Mouse (Mus musculus): Measurements from ENCODE around the gene Wdr19.
A peak's percentile ranks its signal among the peaks of the same experiment; 100 is the strongest.

The Wdr19 gene

GRCm38 (mm10) chr5:65199346-65200128 lies at the start of gene Wdr19:
TSS of gene Wdr19 (plus strand) at chr5:65199696.
- TF ChIP-seq GATA4 (IDR thresholded peaks at IDR 0.05; ENCODE audit: insufficient replicate concordance, low read length), result no peak

GRCm38 (mm10) chr5:65149706-65150105 lies 49.8 kb upstream of the Wdr19 start:
- no peak for TF ChIP-seq GATA4 (IDR thresholded peaks at IDR 0.05; ENCODE audit: insufficient replicate concordance, low read length)

- TF ChIP-seq GATA4 (IDR thresholded peaks at IDR 0.05; ENCODE audit: insufficient replicate concordance, low read length), result no peak
These were observed 49.0 kb upstream of the Wdr19 start for GRCm38 (mm10) chr5:65150376-65150955.

GRCm38 (mm10) chr5:65151276-65151675 lies 48.2 kb upstream of the Wdr19 start:
- TF ChIP-seq GATA4 (IDR thresholded peaks at IDR 0.05; ENCODE audit: insufficient replicate concordance, low read length), result no peak

- TF ChIP-seq GATA4 (IDR thresholded peaks at IDR 0.05; ENCODE audit: insufficient replicate concordance, low read length), result no peak
These were observed 47.7 kb upstream of the Wdr19 start for GRCm38 (mm10) chr5:65151767-65152166.

DNA sequence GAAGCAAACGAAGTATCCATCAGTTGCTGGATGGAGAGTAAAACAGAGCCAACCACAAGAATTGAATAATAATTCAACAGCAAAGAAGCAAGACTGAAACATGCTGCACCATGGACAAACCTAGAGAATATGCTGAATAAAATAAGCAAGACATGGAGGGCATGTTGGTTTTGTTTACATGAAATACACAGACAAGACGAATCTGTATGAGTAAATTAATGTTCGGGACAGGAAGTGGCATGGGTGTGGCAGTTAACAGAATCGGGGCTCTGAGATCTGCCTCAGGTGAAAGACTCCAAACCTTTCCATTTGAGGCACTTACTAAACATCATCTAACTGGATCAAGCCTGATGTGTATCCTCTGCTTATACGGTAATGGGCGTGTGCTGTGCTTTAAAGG lies 45.2 kb upstream of the Wdr19 start:
- no peak for TF ChIP-seq GATA4 (IDR thresholded peaks at IDR 0.05; ENCODE audit: insufficient replicate concordance, low read length)

DNA sequence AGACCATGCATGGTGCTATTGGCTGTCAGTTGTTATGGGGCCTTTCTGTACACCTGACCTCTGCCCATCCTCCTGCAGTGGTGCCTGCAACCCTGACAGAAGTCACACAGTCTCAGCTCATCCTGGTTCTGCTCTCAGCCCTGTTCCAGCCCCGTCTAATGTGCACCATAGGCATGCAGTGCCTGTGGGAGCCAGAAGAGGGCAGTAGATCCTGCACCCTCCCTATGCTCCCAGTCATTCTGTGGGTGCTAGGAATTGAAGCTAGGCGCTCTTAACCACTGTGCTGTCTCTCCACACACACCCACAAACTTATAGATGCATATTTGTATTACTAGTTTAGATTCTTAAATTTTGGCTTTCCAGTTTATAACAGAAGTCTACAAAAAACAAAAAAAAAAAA lies 42.6 kb upstream of the Wdr19 start:
- TF ChIP-seq GATA4 (IDR thresholded peaks at IDR 0.05; ENCODE audit: insufficient replicate concordance, low read length), result no peak

- TF ChIP-seq GATA4 (IDR thresholded peaks at IDR 0.05; ENCODE audit: insufficient replicate concordance, low read length), result peak; percentile 93; the same call in 1 of the 2 replicates
These were observed 41.8 kb upstream of the Wdr19 start for GRCm38 (mm10) chr5:65157412-65158381.

- no peak for TF ChIP-seq GATA4 (IDR thresholded peaks at IDR 0.05; ENCODE audit: insufficient replicate concordance, low read length)
These were observed 40.7 kb upstream of the Wdr19 start for GRCm38 (mm10) chr5:65158696-65159305.

DNA sequence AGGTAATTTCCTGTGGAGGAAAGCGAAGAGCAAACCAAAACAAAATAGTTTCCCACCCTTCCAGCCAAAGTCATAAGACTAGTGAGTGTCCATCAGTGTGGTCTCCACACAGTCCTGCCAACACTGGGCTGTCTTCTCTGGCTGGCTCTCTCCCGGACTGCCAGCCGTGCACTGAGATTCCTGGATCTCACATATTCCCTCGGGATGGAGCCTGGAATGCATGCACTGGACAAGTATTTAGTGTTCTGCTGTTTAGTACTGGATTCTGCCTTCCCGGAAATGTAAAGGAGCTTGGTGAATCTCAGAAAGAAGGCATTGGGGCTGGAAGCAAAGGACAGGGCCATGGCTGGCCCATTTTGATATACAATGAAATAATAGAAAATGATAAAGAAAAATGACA lies 36.5 kb upstream of the Wdr19 start:
- no peak for TF ChIP-seq GATA4 (IDR thresholded peaks at IDR 0.05; ENCODE audit: insufficient replicate concordance, low read length)

DNA sequence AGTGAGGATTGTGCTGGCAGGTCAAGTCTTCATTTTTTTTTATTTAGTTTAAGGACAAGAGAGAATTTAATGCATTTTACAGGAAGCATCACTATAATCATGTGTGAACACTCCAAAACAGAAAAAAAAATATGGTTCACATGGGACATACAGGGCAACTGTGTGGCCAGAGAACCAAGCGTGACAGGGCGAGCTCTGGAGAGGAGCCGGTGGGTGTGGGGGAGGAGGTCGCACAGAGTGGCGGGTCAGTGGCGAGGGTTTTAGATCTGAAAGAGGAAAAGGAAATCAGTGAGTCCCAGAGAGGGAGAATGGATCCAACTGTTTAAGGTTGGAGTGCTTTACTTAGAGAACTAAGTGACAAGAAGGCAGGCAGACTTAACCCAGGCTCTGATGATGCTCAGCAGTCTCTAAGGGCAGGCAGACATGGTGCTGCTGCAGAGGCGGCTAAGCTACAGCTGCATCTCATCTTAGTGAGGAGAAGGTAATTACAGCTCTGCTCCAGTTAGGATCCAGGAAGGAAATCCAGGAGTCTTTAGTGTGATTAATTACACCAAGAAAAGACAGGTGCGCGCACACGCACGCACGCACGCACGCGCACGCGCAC lies 35.9 kb upstream of the Wdr19 start:
- TF ChIP-seq GATA4 (IDR thresholded peaks at IDR 0.05; ENCODE audit: insufficient replicate concordance, low read length), result no peak

DNA sequence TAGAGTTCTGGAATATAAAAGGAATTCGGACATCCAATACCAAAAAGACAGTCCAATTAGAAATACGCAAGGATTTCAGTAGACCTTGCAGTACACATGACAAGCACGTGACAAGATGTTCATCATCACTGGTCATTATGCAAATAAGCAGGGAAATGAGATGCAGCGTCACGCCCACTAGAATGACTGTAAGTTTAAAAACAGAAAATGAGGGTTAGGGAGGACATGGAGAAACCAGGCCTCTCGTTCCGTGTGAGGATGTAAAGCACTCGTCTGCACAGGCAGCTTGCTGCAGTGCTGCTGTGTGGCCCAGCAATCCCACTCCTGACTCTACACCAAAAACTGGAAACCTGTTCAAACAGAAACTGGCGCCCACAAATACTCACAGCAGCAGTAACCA lies 29.3 kb upstream of the Wdr19 start:
- TF ChIP-seq GATA4 (IDR thresholded peaks at IDR 0.05; ENCODE audit: insufficient replicate concordance, low read length), result no peak

GRCm38 (mm10) chr5:65175035-65175917 lies 24.2 kb upstream of the Wdr19 start:
- no peak for TF ChIP-seq GATA4 (IDR thresholded peaks at IDR 0.05; ENCODE audit: insufficient replicate concordance, low read length)

Data from liver, adult (tissue).